Mouse (Mus musculus) liver (tissue): ENCODE results near the gene Lingo3.
"Not testable (repeated sequence)": the region's sequence is repeated elsewhere in the genome, so short reads cannot be mapped to it uniquely, and the experiment has no call there.

Source experiments
- DNase-seq: peaks from one replicate; pipeline ENCODE4 v3.0.0-alpha.2; 2020; ENCODE audit warnings: mixed read lengths

Lingo3 gene

GRCm38 (mm10) chr10:80843087-80843930 lies 530 bp downstream of the Lingo3 start:
- no peak for DNase-seq

GRCm38 (mm10) chr10:80842334-80842733 lies 1.5 kb downstream of the Lingo3 start:
- no peak for DNase-seq

GRCm38 (mm10) chr10:80841685-80842084 lies 2.2 kb downstream of the Lingo3 start:
- no peak for DNase-seq

- DNase-seq = no peak
Observed at GRCm38 (mm10) chr10:80839848-80840247, 4.0 kb downstream of the Lingo3 start.

- DNase-seq = no peak
Observed at GRCm38 (mm10) chr10:80838346-80838912, 5.4 kb downstream of the Lingo3 start.

DNA sequence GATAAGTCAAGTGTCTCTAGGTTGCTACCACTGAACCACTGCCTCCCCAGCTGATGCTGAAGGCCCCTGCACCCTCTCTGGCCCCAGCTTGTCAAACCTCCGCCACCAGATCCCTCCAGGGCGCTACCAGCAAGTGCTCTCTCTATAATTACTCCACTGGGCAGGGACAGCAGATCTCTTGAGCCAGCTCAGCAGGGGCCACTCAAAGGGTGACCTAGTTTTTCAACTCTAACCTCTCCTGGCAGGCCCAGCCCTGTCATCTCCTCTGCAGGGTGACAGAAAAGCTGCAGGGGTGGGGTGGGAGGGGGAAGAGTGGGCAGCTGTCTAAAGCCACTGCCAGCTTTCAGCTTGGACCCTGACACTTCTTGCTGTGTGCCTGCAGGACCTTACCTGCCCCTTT lies 6.0 kb downstream of the Lingo3 start:
- no peak for DNase-seq

- DNase-seq = no peak
Observed at GRCm38 (mm10) chr10:80836949-80837379, 6.9 kb downstream of the Lingo3 start.

- no peak for DNase-seq
Observed at GRCm38 (mm10) chr10:80835617-80836016, 8.2 kb downstream of the Lingo3 start.

- DNase-seq = no peak
Observed at GRCm38 (mm10) chr10:80832818-80833217, 11.0 kb downstream of the Lingo3 start.

GRCm38 (mm10) chr10:80831136-80831535 lies 12.7 kb downstream of the Lingo3 start:
- peak; percentile 84 for DNase-seq

- no peak for DNase-seq
Observed at GRCm38 (mm10) chr10:80829359-80830278, 14.2 kb downstream of the Lingo3 start.

GRCm38 (mm10) chr10:80828587-80828986 lies 15.3 kb downstream of the Lingo3 start:
- DNase-seq = not testable (repeated sequence)

DNA sequence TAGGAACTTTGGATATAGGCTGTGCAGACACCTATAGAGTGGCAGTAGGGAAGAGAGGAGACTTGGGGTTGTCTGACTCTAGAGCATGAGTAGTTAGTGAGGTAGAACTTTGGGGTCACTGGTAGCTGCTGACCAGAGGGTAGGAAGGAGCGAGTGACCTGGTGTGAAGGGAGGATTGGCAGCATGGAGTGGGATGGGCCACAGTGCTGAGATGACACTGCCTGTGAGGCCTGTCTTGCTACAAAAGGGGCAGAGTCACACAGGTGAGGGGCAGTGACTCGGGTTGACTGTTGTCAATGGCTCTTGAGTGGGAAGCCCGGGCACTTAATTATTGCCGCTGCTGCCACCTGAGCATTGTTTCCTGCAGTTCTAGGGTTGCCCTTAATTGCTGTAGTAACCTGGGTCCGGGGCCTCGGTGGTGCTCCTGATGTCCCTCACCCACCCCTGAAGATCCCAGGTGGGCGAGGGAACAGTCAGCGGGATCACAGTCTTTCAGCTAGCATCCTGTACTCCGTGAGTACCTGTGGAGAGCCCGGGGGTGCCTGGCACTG lies 15.9 kb downstream of the Lingo3 start:
- no peak for DNase-seq

GRCm38 (mm10) chr10:80827063-80827869 lies 16.6 kb downstream of the Lingo3 start:
- no peak for DNase-seq

DNA sequence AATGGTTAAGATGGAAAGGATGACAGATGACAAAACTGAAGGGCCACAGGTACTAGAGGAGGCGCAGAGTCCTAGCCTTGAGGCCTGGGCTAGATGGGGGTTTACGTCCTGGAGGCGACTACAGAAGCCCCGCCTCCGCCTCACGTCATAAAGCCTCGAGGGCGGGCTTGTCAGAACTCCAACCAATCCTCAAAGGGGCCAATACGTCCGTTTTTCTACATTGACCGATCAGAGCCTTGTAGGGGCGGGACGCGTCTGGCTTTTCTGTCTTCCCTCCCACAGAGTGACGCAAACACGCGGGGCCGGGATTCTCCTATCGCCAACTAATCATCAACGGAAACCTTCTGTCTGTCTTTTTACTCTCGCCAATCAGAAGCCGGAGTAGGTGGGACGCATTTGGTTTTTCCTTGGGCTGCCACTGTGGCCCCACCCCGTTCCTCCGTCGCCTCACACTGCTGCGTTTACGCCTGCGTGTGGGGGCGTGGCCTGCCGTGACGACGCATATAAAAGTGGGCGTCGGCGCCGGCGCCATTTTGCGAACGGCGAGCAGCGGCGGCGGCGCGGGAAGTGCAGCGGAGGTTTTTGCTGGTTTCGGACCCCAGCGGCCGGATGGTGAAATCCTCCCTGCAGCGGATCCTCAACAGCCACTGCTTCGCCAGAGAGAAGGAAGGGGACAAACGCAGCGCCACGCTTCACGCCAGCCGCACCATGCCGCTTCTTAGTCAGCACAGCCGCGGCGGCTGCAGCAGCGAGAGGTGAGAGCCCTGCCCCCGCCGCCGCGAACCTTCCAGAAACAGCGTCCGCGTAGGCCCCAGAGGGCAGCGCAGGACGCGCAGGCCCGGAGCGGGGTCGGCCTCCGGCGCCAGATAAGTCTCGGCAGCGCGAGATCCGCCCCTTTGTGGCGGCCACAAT lies 17.4 kb downstream of the Lingo3 start, which contains the start of gene Oaz1:
Gene Oaz1 (plus strand): TSS at position 506 of the 912 bp plus-strand sequence.
- DNase-seq = peak; percentile 98

DNA sequence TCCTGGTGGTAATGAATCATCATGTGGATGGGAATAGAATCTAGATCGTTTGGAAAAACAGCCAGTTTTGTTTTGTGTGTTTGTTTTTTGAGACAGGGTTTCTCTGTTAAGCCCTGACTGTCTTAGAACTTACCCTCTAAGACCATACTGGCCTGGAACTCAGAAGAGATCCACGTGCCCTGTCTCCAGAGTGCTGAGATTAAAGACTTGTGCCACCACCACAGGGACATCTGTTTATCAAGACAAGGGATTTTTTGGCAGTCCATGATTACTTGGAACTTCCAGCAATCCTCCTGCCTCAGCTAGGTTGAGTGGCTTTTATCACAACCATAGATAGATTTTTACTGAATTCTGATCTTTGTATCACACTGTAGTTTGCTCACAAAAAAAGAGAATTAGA lies 19.0 kb downstream of the Lingo3 start:
- DNase-seq = no peak

GRCm38 (mm10) chr10:80823847-80824643 lies 19.8 kb downstream of the Lingo3 start:
- DNase-seq = peak; percentile 54

DNA sequence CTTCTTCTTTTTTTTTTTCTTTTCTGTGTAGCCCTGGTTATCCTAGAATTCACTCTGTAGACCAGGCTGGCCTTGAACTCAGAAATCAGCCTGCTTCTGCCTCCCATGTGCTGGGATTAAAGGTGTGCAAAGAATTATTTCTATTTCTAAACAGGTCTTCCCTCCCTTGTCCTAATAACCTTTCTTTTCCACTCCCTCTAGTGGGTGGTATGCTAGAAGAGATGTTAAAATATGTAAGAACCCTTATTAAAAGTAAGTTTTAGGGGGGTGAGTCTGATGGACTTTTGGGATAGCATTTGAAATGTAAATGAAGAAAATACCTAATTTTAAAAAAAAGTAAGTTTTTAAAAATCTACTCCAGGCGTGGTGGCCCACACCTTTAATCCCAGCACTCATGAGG lies 20.5 kb downstream of the Lingo3 start:
- no peak for DNase-seq

GRCm38 (mm10) chr10:80822528-80822927 lies 21.3 kb downstream of the Lingo3 start:
- DNase-seq = peak; percentile 78

GRCm38 (mm10) chr10:80821991-80822390 lies 21.8 kb downstream of the Lingo3 start:
- DNase-seq = peak; percentile 40
